Mouse (Mus musculus) left cerebral cortex, postnatal 14 days (tissue): ENCODE results near the gene Cbln1. TPM values are rescaled to one million over a fixed set of nuclear protein-coding genes. Genes with fewer than 3 reads are reported as not detected.

Experiments used
- DNase-seq, 2 experiments: peaks; one replicate each; pipeline ENCODE4 v3.0.0; 2021 to 2022; ENCODE audit warnings: low spot score in 2 of 2, mixed read lengths in 1 of 2
- intact Hi-C: fragments of 180-260 bp; cut with DNase I; formaldehyde crosslinking; loops from one replicate; pipeline ENCODE4 v1.15.1; 2025
- total RNA-seq, 2 experiments: library from RNA; stranded (reverse); gene quantifications; 2 replicates each; pipeline ENCODE4 v1.2.3; 2021

Gene Cbln1
- total RNA-seq, 2 experiments from 2014 or later = 16.5 to 22.8 TPM

- no peak for DNase-seq
- intact Hi-C loops = loop anchor here (5.0 kb wide), 1 partner anchor 41 kb away; no protein-coding TSS in a partner anchor
These were observed 672 bp downstream of the Cbln1 start for GRCm38 (mm10) chr8:87471603-87472270.

GRCm38 (mm10) chr8:87470834-87471602 lies 1.4 kb downstream of the Cbln1 start:
- DNase-seq = no peak
- intact Hi-C loops = loop anchor here (5.0 kb wide), 1 partner anchor 41 kb away; no protein-coding TSS in a partner anchor

GRCm38 (mm10) chr8:87469931-87470833 lies 2.2 kb downstream of the Cbln1 start:
- intact Hi-C loops = loop anchor here (5.0 kb wide), 1 partner anchor 42 kb away; no protein-coding TSS in a partner anchor
- DNase-seq = no peak

- no peak for DNase-seq
- intact Hi-C loops = no loop called here
These were observed 3.2 kb downstream of the Cbln1 start for GRCm38 (mm10) chr8:87468958-87469815.

- intact Hi-C loops = no loop called here
- no peak for DNase-seq
These were observed 3.9 kb downstream of the Cbln1 start for GRCm38 (mm10) chr8:87468416-87468957.

GRCm38 (mm10) chr8:87467906-87468305 lies 4.5 kb downstream of the Cbln1 start:
- no peak for DNase-seq

GRCm38 (mm10) chr8:87466936-87467602 lies 5.3 kb downstream of the Cbln1 start:
- intact Hi-C loops = no loop called here

More at GRCm38 (mm10) chr8:87467906-87468305, 4.5 kb downstream of the Cbln1 start:
- intact Hi-C loops = no loop called here

GRCm38 (mm10) chr8:87466335-87466734 lies 6.1 kb downstream of the Cbln1 start:
- no peak for DNase-seq
- intact Hi-C loops = no loop called here

More at GRCm38 (mm10) chr8:87466936-87467602, 5.3 kb downstream of the Cbln1 start:
- no peak for DNase-seq

GRCm38 (mm10) chr8:87464446-87464845 lies 8.0 kb downstream of the Cbln1 start:
- no peak for DNase-seq
- intact Hi-C loops = no loop called here

GRCm38 (mm10) chr8:87461801-87462200 lies 10.6 kb downstream of the Cbln1 start:
- no peak for DNase-seq
- intact Hi-C loops = no loop called here

- intact Hi-C loops = no loop called here
- no peak for DNase-seq
These were observed 15.5 kb downstream of the Cbln1 start for GRCm38 (mm10) chr8:87456949-87457348.

- intact Hi-C loops = no loop called here
- DNase-seq = no peak
These were observed 19.6 kb downstream of the Cbln1 start for GRCm38 (mm10) chr8:87452815-87453214.

GRCm38 (mm10) chr8:87451737-87452136 lies 20.7 kb downstream of the Cbln1 start:
- DNase-seq = no peak
- intact Hi-C loops = no loop called here

GRCm38 (mm10) chr8:87434592-87434991 lies 37.8 kb downstream of the Cbln1 start:
- intact Hi-C loops = no loop called here
- DNase-seq = no peak

GRCm38 (mm10) chr8:87427188-87427587 lies 45.2 kb downstream of the Cbln1 start:
- no peak for DNase-seq
- intact Hi-C loops = no loop called here

- no peak for DNase-seq
- intact Hi-C loops = no loop called here
These were observed 47.7 kb downstream of the Cbln1 start for GRCm38 (mm10) chr8:87424706-87425105.

GRCm38 (mm10) chr8:87421697-87422096 lies 50.7 kb downstream of the Cbln1 start:
- DNase-seq = no peak
- intact Hi-C loops = no loop called here
